Mouse (Mus musculus): ENCODE data around the gene Ddx60.

- no peak for TF ChIP-seq IRF4 (IDR thresholded peaks at IDR 0.05; ENCODE audit: low read depth, low read length)
- no peak for TF ChIP-seq RAD21 (IDR thresholded peaks at IDR 0.05; ENCODE audit: low read depth, low read length)
- TF ChIP-seq CTCF (conservative IDR thresholded peaks at IDR 0.05 in 1 of 2, IDR thresholded peaks at IDR 0.05 in 1 of 2; ENCODE audit: low read depth in 2 of 2, low read length in 2 of 2): no peak
- TF ChIP-seq CHD1 (IDR thresholded peaks at IDR 0.05; ENCODE audit: low read depth, low read length): no peak
- TF ChIP-seq MYC (IDR thresholded peaks at IDR 0.05; ENCODE audit: low read depth, low read length): no peak
- no peak for TF ChIP-seq ZNF384 (IDR thresholded peaks at IDR 0.05; ENCODE audit: low read depth, low read length)
- no peak for TF ChIP-seq MEF2A (IDR thresholded peaks at IDR 0.05; ENCODE audit: borderline replicate concordance, low read depth, low read length)
Observed at GRCm38 (mm10) chr8:61913957-61914356, 13.9 kb upstream of the Ddx60 start.

Data from CH12.LX (cell line).